Mouse (Mus musculus) ES-E14 (cell line): ENCODE results near the gene Wfikkn1. TPM values are rescaled to one million over a fixed set of nuclear protein-coding genes. Genes with fewer than 3 reads are reported as not detected.

Experiments used
- DNase-seq: peaks from one replicate; pipeline ENCODE4 v3.0.0-alpha.2; 2013; ENCODE audit warnings: low read depth, low spot score
- H3K27ac ChIP-seq: 2 replicates; pipeline ENCODE4 v1.5.1; 2012; ENCODE audit warnings: low read depth, mild to moderate bottlenecking, low read length, moderate library complexity, mixed read lengths; ENCODE audit not compliant: poor library complexity, insufficient read depth, severe bottlenecking
- H3K36me3 ChIP-seq: 2 replicates; pipeline ENCODE4 v1.6.1; 2012; ENCODE audit warnings: mild to moderate bottlenecking, low read length, moderate library complexity, mixed read lengths; ENCODE audit not compliant: control insufficient read depth, poor library complexity, insufficient read depth, severe bottlenecking
- H3K4me1 ChIP-seq, 2 experiments: fragments of 150-350 bp in 1 of 2; sonication (generic) in 1 of 2; 2 replicates each; pipeline ENCODE4 v1.6.1; 2012; ENCODE audit warnings: low read length in 2 of 2, mild to moderate bottlenecking in 1 of 2, mixed read lengths in 1 of 2; ENCODE audit not compliant: control insufficient read depth in 2 of 2, insufficient read depth in 2 of 2, poor library complexity in 1 of 2
- H3K4me3 ChIP-seq, 2 experiments: fragments of 150-350 bp in 1 of 2; sonication (generic) in 1 of 2; 2 replicates each; pipeline ENCODE4 v1.5.1; 2012; ENCODE audit warnings: low read length in 2 of 2, low read depth in 1 of 2, mild to moderate bottlenecking in 1 of 2, mixed read lengths in 1 of 2; ENCODE audit not compliant: insufficient read depth in 1 of 2, poor library complexity in 1 of 2, severe bottlenecking in 1 of 2
- H3K9ac ChIP-seq: 2 replicates; pipeline ENCODE4 v1.6.1; 2012; ENCODE audit warnings: low read depth, mild to moderate bottlenecking, low read length, mixed read lengths; ENCODE audit not compliant: poor library complexity, insufficient read depth, severe bottlenecking
- H3K9me3 ChIP-seq: fragments of 150-350 bp; sonication (generic); 2 replicates; pipeline ENCODE4 v1.6.1; 2012; ENCODE audit warnings: low read depth, mild to moderate bottlenecking, low read length; ENCODE audit not compliant: control insufficient read depth, insufficient read depth
- CHD2 ChIP-seq: IDR thresholded peaks from 2 replicates; pipeline ENCODE4 v1.6.1; 2014; ENCODE audit warnings: mild to moderate bottlenecking, low read depth, low read length, inconsistent platforms
- HCFC1 ChIP-seq: IDR thresholded peaks from 2 replicates; pipeline ENCODE4 v1.6.1; 2012; ENCODE audit warnings: low read length, inconsistent platforms, borderline replicate concordance; ENCODE audit not compliant: insufficient read depth
- MAFK ChIP-seq: IDR thresholded peaks from 2 replicates; pipeline ENCODE4 v1.6.1; 2014; ENCODE audit warnings: mild to moderate bottlenecking, low read depth, low read length, inconsistent platforms; ENCODE audit not compliant: insufficient read depth
- ZC3H11A ChIP-seq: IDR thresholded peaks from 2 replicates; pipeline ENCODE4 v1.6.1; 2012; ENCODE audit warnings: low read depth, mild to moderate bottlenecking, inconsistent platforms, low read length, borderline replicate concordance
- ZNF384 ChIP-seq: IDR thresholded peaks from 2 replicates; pipeline ENCODE4 v1.6.1; 2012; ENCODE audit warnings: low read depth, low read length, inconsistent platforms
- in situ Hi-C, 2 experiments: fragments of 600-800 bp; cut with MboI; formaldehyde crosslinking; loops; one replicate each; pipeline ENCODE4 v1.15.1; 2025; ENCODE audit warnings: low sequenced_read_pairs in 2 of 2, inconsistent platforms in 1 of 2; ENCODE audit not compliant: unreplicated experiment in 2 of 2
- total RNA-seq: library from RNA; depleted of rRNA; stranded (reverse); fragments of 300-350 nt; gene quantifications from 2 replicates; pipeline ENCODE4 v1.2.3, GENCODE M21; 2012

Gene Wfikkn1
- total RNA-seq, 1 experiment: 3.3 TPM

DNA sequence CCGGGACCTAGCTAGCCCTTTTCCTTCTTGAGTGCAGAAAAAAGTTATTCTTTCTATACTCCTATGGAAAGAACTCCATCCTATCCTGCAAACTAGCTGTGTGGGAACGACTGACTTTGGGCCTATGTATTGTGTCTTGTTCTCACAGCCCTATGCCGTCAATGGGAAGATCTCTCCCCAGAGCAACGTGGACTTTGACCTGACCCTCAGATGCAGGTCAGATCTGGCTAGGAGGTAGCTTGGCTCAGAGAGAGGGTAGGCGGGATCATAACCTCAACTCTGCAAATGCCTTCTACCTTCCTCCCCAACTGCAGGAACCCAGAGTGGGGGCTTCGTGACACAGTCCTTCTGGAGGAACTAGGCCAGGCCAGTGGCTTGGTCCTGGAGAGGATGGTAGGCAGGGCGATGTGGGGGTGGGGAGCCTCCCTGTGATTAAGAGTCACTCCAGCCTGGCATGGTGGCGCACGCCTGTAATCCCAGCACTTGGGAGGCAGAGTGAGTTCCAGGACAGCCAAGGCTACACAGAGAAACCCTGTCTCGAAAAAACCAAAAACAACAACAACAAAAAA, 4.2 kb downstream of the Wfikkn1 start:
- in situ Hi-C loops: no loop called here

DNA sequence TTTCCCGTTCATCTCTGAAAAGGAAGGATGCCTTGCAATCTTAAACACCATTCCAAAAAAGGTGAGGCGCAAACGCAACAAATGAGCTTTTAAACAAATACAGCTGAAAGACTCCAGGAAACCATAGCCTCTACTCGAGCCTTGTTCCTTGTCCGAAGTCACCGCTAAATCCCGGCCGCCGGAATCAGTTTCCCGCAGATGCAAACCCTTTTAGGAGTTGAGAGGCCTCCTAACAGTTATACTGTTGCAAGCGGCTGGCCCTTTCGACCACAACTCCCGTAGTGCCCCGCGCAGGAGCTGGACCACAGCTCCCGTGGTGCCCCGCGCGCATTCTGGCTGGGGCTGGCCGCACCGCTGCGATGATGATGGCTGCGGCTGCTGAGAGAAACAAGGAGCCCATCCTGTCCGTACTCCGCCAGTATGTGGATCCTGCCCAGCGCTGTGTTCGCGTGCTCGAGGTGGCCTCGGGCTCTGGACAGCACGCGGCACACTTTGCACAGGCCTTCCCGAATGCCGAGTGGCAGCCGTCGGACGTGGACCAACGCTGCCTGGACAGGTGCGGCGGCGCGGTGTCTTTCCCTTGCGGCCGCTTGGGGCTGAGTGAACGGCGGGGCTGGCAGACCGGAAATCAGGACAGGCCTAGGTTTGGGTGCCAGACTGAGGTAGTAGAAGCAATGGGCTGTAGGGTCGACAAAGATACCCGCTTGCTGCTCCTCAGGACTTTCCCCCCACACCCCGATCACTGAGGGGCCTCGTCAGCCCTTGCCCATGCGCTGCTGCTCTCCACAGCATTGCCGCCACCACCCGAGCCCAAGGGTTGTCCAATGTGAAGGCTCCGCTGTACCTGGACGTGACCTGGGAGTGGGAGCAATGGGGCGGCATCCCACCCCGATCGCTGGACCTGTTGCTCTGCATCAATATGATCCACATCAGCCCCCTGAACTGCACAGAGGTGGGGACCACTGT, 5.2 kb downstream of the Wfikkn1 start:
- peaks cover 0 to 23% of the 10 kb centered on the region in 2 experiments; a peak in 2 of 4 replicates for H3K4me1 ChIP-seq
- in situ Hi-C loops: no loop called here
- no peak for DNase-seq

More for the DNA sequence above, 4.2 kb downstream of the Wfikkn1 start:
- Histone ChIP-seq H3K9me3 (no peaks in the 10 kb centered on the region), H3K36me3 (peaks cover 12% of the 10 kb centered on the region), H3K4me3 (peak overlapping the region in 1 of 2 experiments; percentile 82; a peak in 1 of 4 replicates), H3K27ac (no peak overlapping the region), H3K9ac (no peak overlapping the region), H3K4me1 (peaks cover 0 to 31% of the 10 kb centered on the region in 2 experiments; a peak in 3 of 4 replicates)
- TF ChIP-seq CHD2 (no peak), HCFC1 (no peak), MAFK (no peak), ZC3H11A (no peak)
- DNase-seq: no peak

DNA sequence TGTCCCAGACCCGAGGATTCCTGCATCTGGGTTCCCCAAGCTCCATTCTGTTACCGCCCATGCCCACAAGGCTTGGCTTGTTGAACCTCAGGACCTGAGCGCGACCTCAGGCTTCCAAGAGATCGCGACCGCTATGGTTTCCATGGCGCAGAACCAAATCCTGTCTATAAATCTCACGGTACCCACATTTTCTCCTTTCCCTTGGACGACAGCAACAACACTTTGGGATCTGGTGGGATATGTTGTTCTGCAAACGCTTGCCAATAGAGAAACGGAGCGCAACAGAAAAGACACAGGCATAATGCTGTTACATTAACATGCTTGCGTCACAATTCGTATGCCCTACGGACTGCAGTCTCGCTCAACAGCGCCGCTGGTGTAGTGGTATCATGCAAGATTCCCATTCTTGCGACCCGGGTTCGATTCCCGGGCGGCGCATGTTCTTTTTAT, 5.9 kb downstream of the Wfikkn1 start, which contains the start of gene Mettl26:
TSS of gene Mettl26 (plus strand) at position 354 of the 450 bp plus-strand sequence.
- H3K36me3 ChIP-seq: peaks cover 12% of the 10 kb centered on the region
- TF ChIP-seq ZNF384 (no peak), CHD2 (peak; percentile 28; the same call in 1 of the 2 replicates), MAFK (peak; percentile 84; the same call in 1 of the 2 replicates)
- H3K9ac ChIP-seq: peak within 1 kb of the TSS; percentile 77
- DNase-seq: peak; percentile 79
- no peaks in the 10 kb centered on the region for H3K9me3 ChIP-seq
- H3K4me3 ChIP-seq: peak within 1 kb of the TSS; percentile 75 to 82
- H3K4me1 ChIP-seq: peaks cover 0 to 16% of the 10 kb centered on the region in 2 experiments; a peak in 2 of 4 replicates
- in situ Hi-C loops: no loop called here
- no peak within 1 kb of the TSS for H3K27ac ChIP-seq

More for the DNA sequence above, 5.2 kb downstream of the Wfikkn1 start:
- peak overlapping the region; percentile 75 to 82 for H3K4me3 ChIP-seq
- H3K36me3 ChIP-seq: peaks cover 12% of the 10 kb centered on the region
- H3K27ac ChIP-seq: no peak overlapping the region
- H3K9ac ChIP-seq: peak overlapping the region; percentile 77
- no peak for TF ChIP-seq CHD2
- peak; percentile 84 for TF ChIP-seq HCFC1
- no peak for TF ChIP-seq ZC3H11A
- H3K9me3 ChIP-seq: no peaks in the 10 kb centered on the region

DNA sequence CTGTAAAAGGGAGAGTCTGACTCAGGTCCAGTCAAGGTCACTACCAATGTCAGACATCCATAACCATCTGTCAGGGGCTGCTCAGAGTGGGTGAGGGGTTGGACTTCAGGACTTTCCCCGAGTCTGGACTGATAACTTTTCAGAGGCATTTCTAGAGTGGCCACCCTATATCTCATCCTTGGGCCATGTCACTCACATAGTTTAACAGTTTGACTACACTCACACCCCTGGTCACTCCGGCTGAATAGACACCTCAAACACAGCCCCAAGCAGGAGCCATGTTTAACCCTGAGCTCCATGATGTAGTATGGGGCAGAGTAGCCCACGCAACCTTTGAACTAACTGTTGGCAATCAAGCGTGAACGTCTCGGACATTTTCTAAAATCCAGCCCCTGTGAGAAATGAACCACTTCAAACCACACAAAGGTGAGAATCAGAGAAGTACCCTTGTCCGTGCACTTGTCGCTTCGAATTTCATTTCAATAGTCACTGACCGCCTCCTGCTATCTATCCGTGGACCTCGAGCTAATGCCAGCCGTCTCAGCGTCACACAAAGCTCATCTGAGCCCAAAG, 6.4 kb downstream of the Wfikkn1 start:
- H3K36me3 ChIP-seq: peaks cover 12% of the 10 kb centered on the region
- peaks cover 0 to 19% of the 10 kb centered on the region in 2 experiments; a peak in 2 of 4 replicates for H3K4me1 ChIP-seq
- in situ Hi-C loops: no loop called here

More for the DNA sequence above, 6.4 kb downstream of the Wfikkn1 start:
- H3K4me3 ChIP-seq: peak overlapping the region; percentile 66 to 82
- DNase-seq: no peak
- TF ChIP-seq CHD2: no peak
- TF ChIP-seq HCFC1: no peak
- TF ChIP-seq MAFK: no peak
- TF ChIP-seq ZC3H11A: no peak
- TF ChIP-seq ZNF384: no peak
- peak overlapping the region; percentile 25; the same call in 1 of the 2 replicates for H3K9ac ChIP-seq
- H3K27ac ChIP-seq: no peak overlapping the region
- no peaks in the 10 kb centered on the region for H3K9me3 ChIP-seq
